Mouse (Mus musculus) embryonic facial prominence, embryonic 14.5 days (tissue): ENCODE measurements at regions not wholly inside any gene's neighbourhood (a gene's known extent, or its start where the extent isn't known, plus 50 kb on each side); places are given as distances from the start of the nearest gene placed in this dataset.
"Not testable (repeated sequence)": the region's sequence is repeated elsewhere in the genome, so short reads cannot be mapped to it uniquely, and the experiment has no call there.

Experiments
- ATAC-seq: fragments of 200-750 bp; cut with Nextera tagmentation; 2 replicates; pipeline ENCODE4 v1.8.0; 2017; ENCODE audit warnings: low read depth, moderate number of reproducible peaks, moderate TSS enrichment
- DNase-seq: peaks from one replicate; pipeline ENCODE4 v3.0.0-alpha.2; 2015; ENCODE audit warnings: low spot score
- H3K27ac ChIP-seq: fragments of 300-500 bp; sonication (generic); replicated peaks from 2 replicates; pipeline ENCODE4 v1.5.1; 2014; ENCODE audit warnings: low read depth, mild to moderate bottlenecking, low read length, moderate library complexity
- H3K27me3 ChIP-seq: fragments of 300-500 bp; sonication (generic); replicated peaks from 2 replicates; pipeline ENCODE4 v1.6.1; 2014; ENCODE audit warnings: low read length; ENCODE audit not compliant: control insufficient read depth, insufficient read depth
- H3K36me3 ChIP-seq: fragments of 300-500 bp; sonication (generic); 2 replicates; pipeline ENCODE4 v1.6.1; 2014; ENCODE audit warnings: low read length, mixed read lengths; ENCODE audit not compliant: control insufficient read depth, insufficient read depth
- H3K4me1 ChIP-seq: fragments of 300-500 bp; sonication (generic); 2 replicates; pipeline ENCODE4 v1.6.1; 2014; ENCODE audit warnings: antibody characterized with exemption, low read length; ENCODE audit not compliant: control insufficient read depth, insufficient read depth
- H3K4me2 ChIP-seq: fragments of 300-500 bp; sonication (generic); 2 replicates; pipeline ENCODE4 v1.6.1; 2014; ENCODE audit warnings: low read depth, mild to moderate bottlenecking, low read length, moderate library complexity, mixed read lengths
- H3K4me3 ChIP-seq: fragments of 300-500 bp; sonication (generic); 2 replicates; pipeline ENCODE4 v1.5.1; 2014; ENCODE audit warnings: low read depth, mild to moderate bottlenecking, low read length
- H3K9ac ChIP-seq: fragments of 300-500 bp; sonication (generic); 2 replicates; pipeline ENCODE4 v1.6.1; 2014; ENCODE audit warnings: low read depth, mild to moderate bottlenecking, low read length, moderate library complexity, mixed read lengths
- H3K9me3 ChIP-seq: fragments of 300-500 bp; sonication (generic); 2 replicates; pipeline ENCODE4 v1.6.1; 2016; ENCODE audit warnings: low read length; ENCODE audit not compliant: control insufficient read depth
- WGBS: fragments of 180-500 bp; shearing (Covaris S2); extraction: QIAGEN DNeasy Blood & Tissue Kit; methylation state at CpG from one replicate; pipeline ENCODE4 v1.1.7; 2014; 5-methylcytosine and 5-hydroxymethylcytosine counted together

GRCm38 (mm10) chr12:80055894-80056293, 56.9 kb downstream of the Zfp36l1 start:
- not testable (repeated sequence) for H3K9ac ChIP-seq, H3K4me2 ChIP-seq, H3K9me3 ChIP-seq, H3K4me3 ChIP-seq, ATAC-seq, H3K27ac ChIP-seq, H3K36me3 ChIP-seq, H3K27me3 ChIP-seq, DNase-seq
- WGBS = 93% methylated on average over 1 of the region's 1 CpGs
- peaks cover 10% of the 10 kb centered on the region for H3K4me1 ChIP-seq

GRCm38 (mm10) chr12:80055394-80055793, 57.4 kb downstream of the Zfp36l1 start:
- Histone ChIP-seq H3K4me1 (peaks cover 7% of the 10 kb centered on the region), H3K36me3 (no peaks in the 10 kb centered on the region), H3K27me3 (no peaks in the 10 kb centered on the region), H3K4me3 (no peak overlapping the region), H3K4me2 (no peak overlapping the region), H3K27ac (no peak overlapping the region), H3K9ac (no peak overlapping the region), H3K9me3 (no peaks in the 10 kb centered on the region)
- DNase-seq (no peak), ATAC-seq (no peak)
- WGBS = 65% methylated on average over 2 of the region's 2 CpGs

DNA sequence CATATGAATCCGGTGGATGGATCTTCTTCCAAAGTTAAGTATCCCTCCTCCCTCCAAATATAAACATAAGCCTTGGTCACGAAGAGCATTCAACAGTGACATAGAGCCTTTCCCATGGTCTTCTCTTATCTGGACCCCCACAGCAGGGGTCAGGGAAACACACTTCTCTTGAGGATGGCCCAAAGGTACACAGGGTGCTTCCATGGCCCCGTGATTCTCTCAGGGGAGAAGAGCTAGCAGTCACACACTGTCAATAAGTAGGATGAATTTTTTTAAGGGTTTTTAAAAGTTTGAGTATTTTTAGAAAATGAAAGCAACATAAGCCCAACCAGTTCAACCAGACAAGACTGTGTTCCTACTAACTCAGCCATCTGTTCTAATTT, 58.2 kb downstream of the Zfp36l1 start:
- no peak overlapping the region for H3K27ac ChIP-seq

GRCm38 (mm10) chr12:80053902-80054654, 58.7 kb downstream of the Zfp36l1 start:
- H3K4me1 ChIP-seq = no peaks in the 10 kb centered on the region
- ATAC-seq (no peak), DNase-seq (no peak)
- no peaks in the 10 kb centered on the region for H3K27me3 ChIP-seq
- no peak overlapping the region for H3K27ac ChIP-seq
- 80% methylated on average over 9 of the region's 9 CpGs for WGBS
- no peak overlapping the region for H3K4me3 ChIP-seq
- no peaks in the 10 kb centered on the region for H3K36me3 ChIP-seq
- no peaks in the 10 kb centered on the region for H3K9me3 ChIP-seq
- no peak overlapping the region for H3K4me2 ChIP-seq
- H3K9ac ChIP-seq = no peak overlapping the region

More for the DNA sequence above, 58.2 kb downstream of the Zfp36l1 start:
- H3K4me1 ChIP-seq = no peaks in the 10 kb centered on the region; the same call in 1 of the 2 replicates
- no peaks in the 10 kb centered on the region for H3K9me3 ChIP-seq
- H3K36me3 ChIP-seq = no peaks in the 10 kb centered on the region
- no peak overlapping the region for H3K4me2 ChIP-seq
- H3K9ac ChIP-seq = no peak overlapping the region
- no peak overlapping the region for H3K4me3 ChIP-seq
- ATAC-seq = no peak
- WGBS = 88% methylated on average over 3 of the region's 3 CpGs
- H3K27me3 ChIP-seq = no peaks in the 10 kb centered on the region
- DNase-seq = no peak

DNA sequence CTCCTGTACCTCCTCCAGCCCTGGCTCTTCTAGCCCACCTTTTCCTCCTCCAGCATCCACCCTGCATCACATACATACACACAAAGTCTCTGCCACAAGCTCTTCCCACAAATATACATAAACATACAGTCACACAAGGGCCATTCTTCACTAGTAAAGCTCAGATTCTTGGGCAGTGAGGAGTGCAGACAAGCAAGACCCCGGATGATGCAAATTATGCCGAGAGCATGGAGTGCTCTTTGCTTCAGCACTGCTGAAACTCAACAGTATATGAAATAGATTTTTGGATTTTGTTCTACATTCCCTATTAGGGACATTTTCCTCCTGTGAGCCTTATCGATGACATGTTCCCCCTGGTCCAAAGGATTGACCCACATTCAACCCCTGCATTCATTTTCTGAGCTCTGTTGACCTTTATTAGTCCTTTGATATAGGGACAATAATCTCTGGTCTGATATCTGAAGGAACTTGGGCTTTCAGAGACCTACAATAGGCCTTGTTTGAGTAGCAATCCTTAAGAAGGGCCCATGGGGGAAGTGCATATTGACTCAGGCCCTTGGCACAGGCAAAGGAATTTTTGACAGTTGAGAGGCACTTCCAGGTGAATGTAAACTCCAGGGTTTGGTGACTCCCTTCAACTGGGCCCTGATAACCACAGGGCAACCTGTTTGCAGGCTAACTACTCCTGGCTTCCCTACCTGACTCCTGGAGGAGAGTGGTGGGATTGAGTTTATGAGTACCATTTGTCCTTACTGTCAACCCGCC, 64.4 kb downstream of the Zfp36l1 start:
- Histone ChIP-seq H3K9me3 (no peaks in the 10 kb centered on the region), H3K27ac (no peak overlapping the region), H3K4me2 (no peak overlapping the region), H3K9ac (no peak overlapping the region), H3K4me3 (no peak overlapping the region), H3K36me3 (no peaks in the 10 kb centered on the region), H3K27me3 (no peaks in the 10 kb centered on the region), H3K4me1 (no peaks in the 10 kb centered on the region)
- DNase-seq = no peak
- WGBS = 78% methylated on average over 4 of the region's 4 CpGs
- no peak for ATAC-seq

DNA sequence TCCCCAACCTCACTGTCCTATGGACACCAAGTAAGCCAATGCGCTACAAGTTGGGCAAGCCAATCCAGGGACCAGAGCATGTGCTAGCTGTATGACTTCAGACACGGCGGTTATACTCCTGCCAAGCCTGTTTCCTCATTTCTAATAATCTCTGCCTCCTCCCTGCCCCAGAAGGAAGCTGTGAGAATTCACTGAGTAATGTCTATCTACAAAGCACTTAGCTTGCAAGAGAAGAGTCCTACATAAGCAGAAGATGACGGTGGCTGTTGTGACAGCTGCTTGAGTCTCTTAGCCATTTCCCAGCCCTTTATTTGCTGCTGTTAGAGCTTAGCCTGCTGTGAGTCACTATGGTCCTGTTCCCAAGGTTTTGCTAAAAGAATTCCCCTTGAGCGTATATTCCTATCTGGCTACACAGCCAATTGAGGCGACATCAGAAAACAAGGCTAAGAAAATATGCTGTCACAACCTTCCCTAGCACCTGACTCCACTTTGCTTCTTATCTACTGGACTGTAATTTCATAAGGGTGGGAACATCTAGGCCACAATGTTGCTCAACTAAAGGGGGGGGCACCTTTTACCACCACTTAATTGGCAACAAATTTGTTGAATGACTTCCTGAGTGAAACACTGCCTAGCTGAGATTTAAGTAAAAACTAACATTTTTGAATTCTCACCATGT, 66.0 kb downstream of the Zfp36l1 start:
- no peaks in the 10 kb centered on the region for H3K27me3 ChIP-seq
- DNase-seq (peak; percentile 31), ATAC-seq (no peak; the same call in 1 of the 2 replicates)
- 76% methylated on average over 6 of the region's 6 CpGs for WGBS
- no peak overlapping the region for H3K27ac ChIP-seq
- H3K36me3 ChIP-seq = no peaks in the 10 kb centered on the region
- no peaks in the 10 kb centered on the region for H3K9me3 ChIP-seq
- H3K4me1 ChIP-seq = no peaks in the 10 kb centered on the region
- no peak overlapping the region for H3K4me2 ChIP-seq
- no peak overlapping the region for H3K4me3 ChIP-seq
- no peak overlapping the region for H3K9ac ChIP-seq

DNA sequence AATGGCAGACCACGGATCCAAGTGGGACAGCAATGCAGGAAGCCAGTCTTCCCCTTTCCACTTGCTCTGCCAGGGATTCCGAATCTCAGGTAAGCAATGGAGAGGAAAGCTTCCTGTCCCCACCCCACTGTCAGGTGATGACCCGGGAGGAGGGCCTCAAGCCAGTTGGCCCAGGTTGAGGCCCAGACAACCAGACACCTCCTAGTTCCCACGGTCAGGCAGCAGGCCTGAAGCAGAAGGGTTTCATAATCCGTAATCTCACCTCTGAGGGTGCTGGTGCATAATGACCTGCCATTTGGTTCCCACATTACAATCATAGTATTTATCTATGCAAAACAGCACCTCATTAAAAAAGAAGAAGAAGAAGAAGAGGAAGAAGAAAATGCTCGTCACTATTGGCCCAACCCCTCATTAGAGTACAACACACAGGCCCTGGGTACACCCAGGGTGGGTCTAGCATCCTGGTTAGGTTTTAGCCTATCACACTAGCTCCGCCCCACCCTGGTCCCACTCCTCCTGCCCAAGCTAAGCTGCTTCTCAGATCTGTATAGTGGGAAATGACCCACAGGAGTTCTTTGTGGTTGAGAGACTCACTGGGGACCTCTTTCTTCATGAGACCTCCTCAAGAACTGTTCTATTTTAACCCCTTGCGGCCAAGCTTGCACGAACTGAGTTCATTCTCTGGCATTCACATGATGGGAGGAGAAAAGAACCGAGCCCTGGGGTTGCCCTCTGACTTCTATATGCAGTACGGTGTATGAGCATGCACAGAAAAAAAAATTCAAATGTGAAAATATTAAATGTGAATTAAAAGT, 71.1 kb downstream of the Zfp36l1 start:
- ATAC-seq (no peak), DNase-seq (no peak)
- H3K27ac ChIP-seq = no peak overlapping the region
- H3K4me3 ChIP-seq = no peak overlapping the region
- no peak overlapping the region for H3K9ac ChIP-seq
- peaks cover 7% of the 10 kb centered on the region; the same call in 1 of the 2 replicates for H3K4me1 ChIP-seq
- WGBS = 84% methylated on average over 11 of the region's 11 CpGs
- H3K9me3 ChIP-seq = no peaks in the 10 kb centered on the region
- no peak overlapping the region for H3K4me2 ChIP-seq
- no peaks in the 10 kb centered on the region for H3K36me3 ChIP-seq
- H3K27me3 ChIP-seq = no peaks in the 10 kb centered on the region

DNA sequence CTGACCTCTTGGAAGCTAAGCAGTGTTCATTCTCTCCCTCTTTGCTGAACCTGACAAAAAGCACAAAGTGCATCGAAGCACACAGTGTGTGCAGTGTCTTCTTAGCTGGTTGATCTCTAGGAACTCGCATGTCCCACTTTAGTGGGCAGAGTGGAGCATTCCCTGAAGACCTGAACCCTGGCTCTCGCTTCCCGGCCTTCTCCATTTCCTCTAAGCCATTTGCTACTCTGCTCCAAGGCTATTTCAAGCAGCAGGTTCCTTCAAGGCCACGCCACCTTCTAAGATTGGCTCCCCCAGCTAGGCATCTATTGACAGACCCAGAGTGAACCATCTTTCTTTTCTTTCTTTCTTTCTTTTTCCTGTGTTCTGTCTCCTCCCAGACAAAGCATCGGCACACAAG, 71.8 kb downstream of the Zfp36l1 start:
- ATAC-seq (no peak), DNase-seq (no peak)
- no peaks in the 10 kb centered on the region for H3K9me3 ChIP-seq
- no peak overlapping the region for H3K4me2 ChIP-seq
- no peak overlapping the region for H3K9ac ChIP-seq
- no peak overlapping the region for H3K4me3 ChIP-seq
- H3K36me3 ChIP-seq = no peaks in the 10 kb centered on the region
- 84% methylated on average over 6 of the region's 6 CpGs for WGBS
- H3K4me1 ChIP-seq = peaks cover 13% of the 10 kb centered on the region; the same call in 1 of the 2 replicates
- H3K27ac ChIP-seq = no peak overlapping the region
- no peaks in the 10 kb centered on the region for H3K27me3 ChIP-seq
